Mouse (Mus musculus) large intestine, adult 2 months (tissue): Measurements from ENCODE around the gene Dync1li1. TPM values are rescaled to one million over a fixed set of nuclear protein-coding genes. Genes with fewer than 3 reads are reported as not detected.
"Not testable (repeated sequence)": the region's sequence is repeated elsewhere in the genome, so short reads cannot be mapped to it uniquely, and the experiment has no call there.

ENCODE experiments used
- DNase-seq: peaks from one replicate; pipeline ENCODE4 v3.0.0-alpha.2; 2012; ENCODE audit warnings: low read depth, low spot score
- WGBS: fragments of 180-500 bp; shearing (Covaris S2); methylation state at CpG from one replicate; pipeline ENCODE4 v1.1.7; 2018; 5-methylcytosine and 5-hydroxymethylcytosine counted together
- polyA plus RNA-seq: library from polyadenylated mRNA; depleted of rRNA; stranded (reverse); fragments of >200 nt; gene quantifications from 2 replicates; pipeline ENCODE4 v1.2.3, GENCODE M21; 2012; rRNA removed

Dync1li1 gene
- polyA plus RNA-seq = 15.3 and 24.2 TPM in 2 replicates

DNA sequence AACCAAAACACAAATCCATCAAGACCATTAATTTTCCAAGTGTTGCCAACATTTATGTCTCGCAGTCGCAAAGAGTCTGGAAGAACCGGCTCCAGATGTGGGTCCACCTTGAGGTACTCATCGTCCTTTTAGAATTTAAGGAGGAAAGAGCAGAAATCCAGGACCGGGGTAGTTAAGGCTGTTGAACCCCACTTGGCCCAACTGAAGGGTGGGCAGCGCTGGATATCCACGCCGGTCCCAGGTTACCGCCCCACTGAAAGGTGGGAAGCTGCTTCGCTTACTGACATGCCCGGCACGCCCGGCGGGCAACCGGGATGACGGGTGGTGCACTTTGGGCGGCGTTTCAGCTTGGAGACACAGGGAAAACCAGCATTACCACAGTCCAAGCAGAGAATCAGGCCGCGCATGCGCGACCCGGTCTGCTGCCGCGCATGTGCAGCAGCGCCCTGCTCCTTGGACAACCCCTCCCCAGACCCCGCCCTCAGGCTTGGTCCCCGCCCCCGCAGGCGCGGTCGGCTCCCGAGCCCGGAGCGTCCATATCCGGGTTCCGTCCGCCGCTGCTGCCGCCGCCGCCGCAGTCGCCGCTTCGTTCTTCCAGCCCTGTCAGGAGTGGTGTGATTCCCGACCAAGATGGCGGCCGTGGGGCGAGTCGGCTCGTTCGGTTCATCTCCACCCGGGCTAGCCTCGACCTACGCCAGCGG is at the start of gene Dync1li1:
TSS of gene Dync1li1 (plus strand) at position 539 of the 701 bp plus-strand sequence.
- under 1% methylated on average over 57 of the region's 57 CpGs for WGBS
- peak; percentile 91 for DNase-seq

DNA sequence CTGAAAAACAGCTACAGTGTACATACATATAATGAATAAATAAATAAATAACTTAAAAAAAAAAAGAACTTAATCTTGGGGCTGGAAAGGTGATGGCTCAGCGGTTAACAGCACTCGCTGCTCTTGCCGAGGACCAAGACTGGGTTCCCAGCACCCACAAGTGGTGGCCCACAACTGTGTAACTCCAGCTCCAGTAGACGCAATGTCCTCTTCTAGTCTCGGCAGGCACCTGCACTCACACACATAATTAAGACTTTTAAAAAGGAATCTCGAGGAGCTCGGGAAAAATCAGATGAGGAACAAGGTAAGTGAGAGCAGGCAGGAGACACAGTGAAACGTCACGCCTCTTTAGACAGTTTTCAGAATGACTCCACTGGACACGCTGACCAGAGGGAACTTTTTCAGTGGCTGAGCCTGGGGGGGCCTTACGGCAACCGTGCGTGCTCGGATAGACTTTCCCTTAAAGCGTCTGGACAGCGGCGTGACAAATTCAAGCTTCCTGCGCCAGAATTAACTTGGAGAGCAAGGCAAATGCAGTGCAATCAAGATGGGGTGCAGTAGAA is 49.3 kb upstream of the Dync1li1 start:
- 9% methylated on average over 18 of the region's 18 CpGs for WGBS

DNA sequence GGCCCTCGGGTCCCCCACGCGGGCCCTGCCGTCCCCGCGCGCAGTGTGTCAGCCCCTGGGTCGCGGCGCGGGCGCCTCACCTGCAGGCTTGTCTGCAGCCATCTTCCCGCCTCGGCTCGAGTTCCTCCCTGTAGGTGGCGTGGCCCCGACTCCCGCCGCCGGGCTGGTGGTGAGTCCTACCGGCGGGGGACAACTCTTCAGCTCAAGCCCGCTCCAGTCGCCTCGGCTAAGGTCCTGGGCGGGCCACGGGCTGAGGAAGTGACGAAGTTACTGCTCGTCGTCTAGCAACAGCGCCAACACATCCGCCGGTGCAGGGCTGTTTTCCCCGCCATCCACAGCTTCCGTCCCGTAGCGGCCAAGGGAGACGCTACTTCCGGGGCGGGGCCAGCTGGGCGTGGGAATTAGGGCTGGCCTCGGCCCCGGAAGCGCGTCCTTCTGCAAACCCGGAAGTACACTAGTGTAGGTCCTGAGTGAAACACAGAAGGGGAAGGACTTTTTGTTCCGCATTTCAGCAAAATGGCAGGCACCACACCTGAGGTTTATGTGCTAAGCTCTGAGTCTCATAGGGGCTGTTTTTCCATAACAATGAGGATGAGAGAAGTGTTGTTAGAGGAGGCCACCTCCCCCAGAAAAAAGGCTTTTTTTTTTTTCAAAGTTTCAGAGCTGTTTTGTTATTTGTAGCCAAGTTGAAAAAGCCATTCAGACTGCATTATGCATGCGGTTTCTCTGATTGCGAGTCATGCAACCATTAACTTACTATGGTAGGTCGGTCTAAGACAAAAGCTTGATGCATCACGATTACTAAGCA is 48.5 kb upstream of the Dync1li1 start, which contains the start of gene Cnot10:
TSS of gene Cnot10 (minus strand) at position 346 of the 808 bp plus-strand sequence.
- DNase-seq = peak; percentile 98
- 4% methylated on average over 51 of the region's 51 CpGs for whole genome bisulfite sequencing

More for the DNA sequence above, 49.3 kb upstream of the Dync1li1 start:
- no peak for DNase-seq

DNA sequence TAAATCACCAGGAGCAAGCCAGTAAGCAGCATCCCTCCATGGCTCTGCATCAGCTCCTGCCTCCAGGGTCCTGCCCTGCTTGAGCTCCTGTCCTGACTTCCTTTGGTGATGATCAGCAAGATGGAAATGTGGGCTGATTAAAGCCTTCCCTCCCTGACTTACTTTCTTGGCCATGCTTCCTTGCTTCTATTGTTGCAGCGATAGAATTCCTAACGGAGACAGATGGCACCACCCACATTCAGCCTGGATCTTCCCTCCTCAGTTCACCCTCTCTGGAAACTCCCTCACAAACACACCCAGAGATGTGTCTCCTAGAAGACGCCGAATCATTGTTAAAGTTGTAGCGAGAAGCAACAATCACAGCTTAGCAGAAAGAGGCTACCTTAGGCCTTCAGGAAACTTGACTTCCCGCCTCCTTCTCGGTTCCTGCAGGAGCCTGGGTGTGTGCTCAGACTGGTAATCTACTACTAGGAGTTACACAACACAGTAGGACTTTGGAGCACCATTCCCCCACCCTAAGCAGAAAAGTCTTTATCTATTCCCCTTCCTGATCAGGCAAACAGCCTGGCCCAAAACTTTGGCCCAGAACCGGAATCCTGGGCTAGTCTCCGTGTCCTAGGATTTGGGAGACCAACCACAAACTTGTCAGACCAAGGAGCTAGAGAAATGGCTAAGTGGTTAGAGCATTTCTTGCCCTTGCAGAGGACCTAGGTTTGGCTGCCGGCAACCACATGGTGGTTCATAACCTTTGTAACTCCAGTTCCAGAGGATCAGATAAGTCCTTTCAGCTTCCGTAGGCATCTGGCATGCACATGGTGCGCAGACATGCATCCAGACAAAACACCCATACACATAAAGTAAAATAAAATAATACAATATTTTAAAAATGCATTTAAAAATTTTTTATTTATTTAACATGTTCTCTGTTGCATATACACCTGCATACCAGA is 41.8 kb upstream of the Dync1li1 start:
- 64% methylated on average over 12 of the region's 12 CpGs for WGBS
- DNase-seq = no peak

DNA sequence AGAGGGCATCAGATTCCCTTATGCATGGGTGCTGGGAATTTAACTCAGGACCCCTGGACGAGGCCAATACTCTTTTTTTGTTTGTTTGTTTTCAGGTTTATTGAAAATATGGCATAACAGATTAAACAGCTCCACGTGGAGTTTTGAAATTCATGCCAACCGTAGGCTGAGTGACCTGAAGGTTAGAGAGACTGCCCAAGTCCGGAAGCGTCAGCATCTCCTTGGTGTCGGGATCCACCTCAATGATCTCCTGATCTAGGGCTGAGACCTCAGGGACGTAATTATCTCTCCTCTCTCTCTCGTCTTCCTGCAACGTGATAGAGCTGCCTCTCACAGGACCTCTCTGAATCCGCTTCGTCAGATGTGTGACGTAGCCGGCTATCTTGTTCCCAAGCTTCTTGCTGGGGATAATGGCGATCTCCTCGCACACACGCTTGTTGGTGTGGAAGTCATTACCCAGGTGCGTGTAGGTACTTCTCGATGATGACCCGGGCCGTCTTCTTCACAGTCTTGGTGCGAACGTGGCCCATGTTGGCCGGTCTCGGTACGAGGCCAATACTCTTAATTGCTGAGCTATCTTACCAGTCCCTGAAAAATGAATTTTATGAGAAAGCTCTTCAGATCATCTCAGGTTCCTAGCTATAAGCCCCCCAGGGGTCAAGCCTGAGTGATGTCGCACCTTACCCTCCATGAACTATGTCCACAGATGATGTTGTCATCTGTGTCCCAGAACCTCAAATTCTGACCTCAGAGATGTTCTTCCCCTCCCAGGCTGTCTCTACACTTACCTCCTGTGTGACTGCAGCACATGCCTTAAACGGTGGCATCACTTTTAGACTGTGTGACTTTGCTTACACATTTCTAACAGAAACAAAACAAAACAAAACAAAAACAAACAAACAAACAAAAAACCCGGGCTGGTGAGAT is 40.8 kb upstream of the Dync1li1 start:
- DNase-seq = no peak
- 83% methylated on average over 28 of the region's 28 CpGs for WGBS

DNA sequence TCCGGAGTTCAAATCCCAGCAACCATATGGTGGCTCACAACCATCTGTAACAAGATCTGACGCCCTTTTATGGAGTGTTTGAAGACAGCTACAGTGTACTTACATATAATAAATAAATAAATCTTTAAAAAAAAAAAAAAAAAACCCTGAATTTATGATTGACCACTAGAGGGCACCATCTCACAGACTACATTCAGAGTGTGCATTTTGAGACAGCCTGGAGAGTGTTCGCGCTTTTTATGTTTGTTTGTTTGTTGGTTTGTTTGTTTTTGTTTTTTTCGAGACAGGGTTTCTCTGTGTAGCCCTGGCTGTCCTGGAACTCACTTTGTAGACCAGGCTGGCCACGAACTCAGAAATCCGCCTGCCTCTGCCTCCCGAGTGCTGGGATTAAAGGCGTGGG is 40.1 kb upstream of the Dync1li1 start:
- 36% methylated on average over 9 of the region's 9 CpGs for WGBS
- DNase-seq = not testable (repeated sequence)

DNA sequence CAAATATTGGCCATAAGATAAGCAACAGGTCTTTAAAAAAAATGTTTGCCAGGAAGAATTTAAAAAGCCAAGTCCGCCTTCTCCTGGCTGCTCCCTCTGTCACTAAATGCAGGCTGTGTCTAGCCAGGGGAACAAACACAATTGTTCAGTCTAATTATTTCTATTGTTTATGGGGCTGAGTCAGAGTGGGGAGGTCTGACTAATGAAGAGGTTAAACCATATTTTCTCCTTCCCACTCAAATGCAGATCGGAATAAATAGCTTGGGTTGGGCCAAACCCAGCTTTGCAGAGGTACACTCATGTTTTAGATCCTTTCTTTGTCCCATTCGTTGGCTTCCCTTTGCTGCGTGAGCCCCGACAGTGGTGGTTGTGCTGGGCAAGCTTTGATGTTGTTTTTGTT is 39.2 kb upstream of the Dync1li1 start:
- no peak for DNase-seq
- WGBS = 58% methylated on average over 5 of the region's 5 CpGs

DNA sequence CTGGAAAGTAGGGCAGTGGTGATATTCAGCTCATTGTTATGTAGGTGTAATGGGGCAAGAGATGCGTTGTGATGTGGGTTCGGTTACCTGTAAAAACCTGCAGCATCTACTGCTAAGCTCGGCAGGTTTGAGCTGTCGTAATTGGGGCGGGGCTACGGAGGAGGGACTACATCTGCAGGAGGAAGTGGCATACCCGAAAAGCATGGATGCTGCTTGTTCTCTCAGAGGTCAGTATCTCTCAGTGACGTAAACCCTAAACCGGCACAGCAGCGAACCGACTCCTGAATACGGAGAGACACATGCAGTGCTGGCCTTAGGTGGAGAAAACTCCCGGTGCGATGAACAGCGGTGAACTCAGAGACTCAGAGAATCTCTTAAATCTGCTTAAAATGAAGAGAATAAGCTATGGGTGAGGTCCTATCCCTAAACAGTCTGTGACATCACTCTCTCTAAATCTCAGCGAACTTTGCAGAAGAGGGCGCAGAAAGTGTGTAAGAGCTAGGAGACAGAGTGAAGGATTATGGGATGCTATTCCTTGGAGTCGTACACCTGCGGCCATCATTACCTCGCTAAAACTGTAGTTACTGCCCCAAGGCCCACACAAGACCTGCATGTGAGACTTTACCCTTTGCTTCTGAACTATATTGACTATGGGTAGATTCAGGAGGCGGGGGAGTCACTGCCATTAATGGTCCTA is 37.5 kb upstream of the Dync1li1 start:
- WGBS = 55% methylated on average over 21 of the region's 21 CpGs
- DNase-seq = no peak

DNA sequence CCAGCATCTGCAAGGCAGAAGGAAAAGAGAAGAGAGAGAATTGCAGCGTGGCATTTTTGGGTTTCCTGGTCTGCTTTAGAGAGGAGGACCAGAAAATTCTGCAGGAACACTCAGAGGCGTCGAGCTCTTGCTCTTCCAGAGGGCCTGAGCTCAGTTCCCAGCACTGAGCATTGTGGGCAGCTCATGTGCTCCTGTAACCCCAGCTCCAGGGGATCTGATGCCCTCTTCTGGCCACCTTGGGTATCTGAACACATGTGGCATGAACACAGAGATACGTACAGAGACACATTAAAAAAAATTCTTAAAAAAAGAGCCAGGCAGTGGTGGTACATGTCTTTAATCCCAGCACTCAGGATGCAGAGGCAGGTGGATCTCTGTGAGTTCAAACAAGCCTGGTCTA is 33.2 kb upstream of the Dync1li1 start:
- DNase-seq = no peak
- 89% methylated on average over 4 of the region's 4 CpGs for WGBS

DNA sequence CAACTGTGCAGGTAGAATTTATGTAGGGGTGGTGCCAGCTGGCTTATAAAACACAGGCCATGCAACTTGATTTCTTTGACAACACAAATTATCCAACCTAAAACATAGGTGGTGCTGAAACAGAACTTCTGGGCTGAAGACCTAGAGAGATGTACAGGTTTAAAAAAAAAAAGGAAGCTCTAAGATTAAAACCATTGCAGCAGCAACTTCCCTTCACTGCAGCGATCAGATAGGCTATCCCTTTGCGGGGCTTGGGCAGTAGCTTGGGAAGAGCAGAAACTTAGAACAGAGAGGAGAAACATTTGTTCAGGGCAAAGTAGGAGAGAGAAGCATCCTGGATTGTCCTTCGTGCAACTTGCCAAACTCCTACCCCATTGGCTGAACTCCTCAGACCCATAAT is 31.9 kb upstream of the Dync1li1 start:
- DNase-seq = no peak
- WGBS = 71% methylated on average over 3 of the region's 3 CpGs

DNA sequence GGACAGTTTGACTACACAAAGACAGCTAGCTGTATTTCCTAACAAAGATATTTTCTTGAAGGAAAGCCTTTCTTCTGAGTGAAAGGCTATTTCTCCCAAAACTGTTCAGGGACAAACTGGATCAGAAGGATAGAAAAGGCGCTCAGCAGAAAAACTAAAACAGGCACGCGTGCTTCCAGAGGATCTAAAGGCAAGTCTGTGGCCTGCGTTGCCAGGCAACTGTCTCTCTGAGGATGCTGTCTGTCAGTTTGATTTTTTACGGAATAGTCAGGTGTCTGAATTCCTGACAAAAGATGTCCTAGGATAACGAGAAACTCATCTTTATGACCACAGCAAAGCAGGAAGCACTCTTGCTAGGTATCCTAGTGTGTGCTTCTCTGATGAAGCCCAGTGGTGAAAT is 28.1 kb upstream of the Dync1li1 start:
- DNase-seq = no peak
- WGBS = 90% methylated on average over 6 of the region's 6 CpGs

DNA sequence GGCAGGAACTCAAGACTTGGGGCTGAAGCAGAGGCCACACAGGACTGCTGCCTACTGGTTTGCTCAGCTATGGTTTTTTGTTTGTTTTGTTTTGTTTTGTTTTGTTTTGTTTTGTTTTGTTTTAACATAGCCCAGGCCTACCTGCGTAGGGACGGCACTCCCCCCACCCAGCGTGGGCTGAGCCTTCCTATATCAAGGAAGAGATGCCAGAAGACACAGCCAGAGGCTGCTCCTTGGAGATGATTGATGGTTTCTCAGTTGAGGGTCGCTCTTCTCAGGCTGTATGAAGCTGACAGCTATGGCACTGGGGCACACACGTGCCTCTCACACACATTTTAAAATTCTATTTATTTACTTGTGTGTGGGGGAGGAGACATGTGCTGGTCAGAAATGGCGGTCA is 27.6 kb upstream of the Dync1li1 start:
- DNase-seq = no peak
- WGBS = 72% methylated on average over 6 of the region's 6 CpGs

DNA sequence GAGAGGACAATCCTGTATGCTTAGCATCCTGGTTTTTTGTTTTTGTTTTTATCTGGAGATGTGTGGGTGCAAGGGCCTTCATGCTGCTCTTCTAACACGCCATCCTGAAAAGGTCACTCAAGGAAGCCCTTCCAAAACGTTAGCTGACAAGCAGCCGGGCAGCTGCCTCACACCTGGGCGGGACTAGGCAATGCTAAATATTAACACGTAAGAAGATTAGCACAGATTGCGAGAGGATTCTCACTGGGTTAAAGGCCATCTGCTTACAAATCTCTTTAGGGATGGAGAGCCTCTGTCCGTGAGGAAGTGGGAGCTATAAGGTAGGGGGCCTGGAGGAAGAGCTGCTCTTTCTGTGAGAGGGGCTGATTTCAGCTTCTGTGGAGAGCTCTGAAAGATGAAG is 26.6 kb upstream of the Dync1li1 start:
- DNase-seq = no peak

DNA sequence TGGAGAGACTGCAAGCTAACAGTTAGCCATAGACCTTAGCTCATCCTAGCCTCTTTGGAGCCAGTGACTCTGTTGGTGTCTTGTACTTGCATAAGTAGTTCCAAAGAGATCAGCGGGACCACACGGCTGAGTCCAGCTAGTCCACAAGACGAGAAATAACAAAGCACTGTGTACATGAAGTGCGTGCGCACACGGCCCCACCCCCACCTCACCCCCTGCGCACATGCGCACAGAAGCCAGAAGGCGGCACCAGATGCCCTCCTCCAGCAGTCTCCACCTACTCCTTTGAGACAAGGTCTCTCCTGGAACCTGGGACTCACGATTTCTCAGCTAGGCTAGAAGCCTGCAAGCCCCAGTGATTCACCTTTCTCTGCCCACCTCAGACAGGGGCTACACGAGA is 24.8 kb upstream of the Dync1li1 start:
- WGBS = 87% methylated on average over 11 of the region's 11 CpGs
- no peak for DNase-seq

More for the DNA sequence above, 26.6 kb upstream of the Dync1li1 start:
- 19% methylated on average over 7 of the region's 7 CpGs for WGBS

DNA sequence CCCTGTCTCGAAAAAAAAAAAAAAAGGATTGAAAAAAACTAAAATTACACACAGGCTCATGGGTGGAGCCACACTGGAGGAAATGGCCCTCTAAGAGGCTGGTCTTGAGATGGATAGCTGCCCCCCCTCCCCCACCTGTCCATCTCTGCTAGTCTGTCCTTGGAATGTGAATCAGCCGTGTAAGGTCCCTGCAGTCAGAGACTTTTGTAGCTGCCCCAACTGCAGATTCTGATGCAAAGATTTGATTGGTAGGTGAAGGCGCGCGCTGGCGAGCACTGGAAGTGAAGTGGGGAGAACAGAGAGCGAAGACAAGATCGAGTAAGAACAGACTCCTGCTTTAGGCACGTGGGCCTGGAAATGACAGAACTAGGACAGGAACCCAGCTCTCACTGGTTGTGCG is 21.7 kb upstream of the Dync1li1 start:
- WGBS = 89% methylated on average over 10 of the region's 10 CpGs
- no peak for DNase-seq

DNA sequence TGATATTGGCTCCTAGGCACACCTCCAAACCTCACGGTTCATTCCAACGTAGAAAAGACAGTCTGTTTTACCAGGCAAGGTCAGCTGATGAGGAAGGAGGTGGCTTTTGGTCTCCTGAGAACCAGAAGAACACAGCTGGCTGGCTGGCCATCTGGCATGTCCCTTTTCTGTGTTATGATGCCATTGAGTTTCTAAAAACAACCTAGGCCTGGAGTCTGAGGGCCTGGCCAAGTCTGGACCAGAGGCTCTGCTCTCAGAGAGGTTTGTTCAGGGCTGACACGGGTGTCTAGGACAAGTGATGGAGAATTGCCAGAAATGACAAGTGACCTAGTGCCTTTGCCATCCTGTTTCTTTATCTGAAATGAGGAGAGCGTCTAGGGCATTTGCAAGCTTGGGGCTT is 20.5 kb upstream of the Dync1li1 start:
- 59% methylated on average over 4 of the region's 4 CpGs for WGBS
- no peak for DNase-seq

DNA sequence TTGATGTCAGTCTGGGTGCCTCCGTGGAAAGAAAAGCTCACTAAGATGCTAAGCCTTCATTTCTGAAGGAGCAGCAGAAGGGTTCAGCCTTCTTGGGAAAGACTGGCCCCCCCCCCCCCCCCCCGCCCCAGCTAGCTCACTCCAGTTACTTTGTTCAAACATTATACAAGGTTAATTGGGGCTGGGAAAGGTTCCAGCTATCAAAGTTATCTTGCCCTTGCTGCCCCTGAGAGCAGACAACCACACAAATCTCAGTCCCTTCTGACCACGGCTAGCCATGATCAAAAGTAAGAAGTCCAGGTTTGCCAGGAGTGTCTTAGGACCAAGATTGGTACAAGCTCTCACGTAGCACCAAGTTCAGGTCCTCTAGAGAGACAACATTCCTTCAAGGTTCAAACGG is 19.6 kb upstream of the Dync1li1 start:
- 35% methylated on average over 5 of the region's 5 CpGs for WGBS
- DNase-seq = no peak

DNA sequence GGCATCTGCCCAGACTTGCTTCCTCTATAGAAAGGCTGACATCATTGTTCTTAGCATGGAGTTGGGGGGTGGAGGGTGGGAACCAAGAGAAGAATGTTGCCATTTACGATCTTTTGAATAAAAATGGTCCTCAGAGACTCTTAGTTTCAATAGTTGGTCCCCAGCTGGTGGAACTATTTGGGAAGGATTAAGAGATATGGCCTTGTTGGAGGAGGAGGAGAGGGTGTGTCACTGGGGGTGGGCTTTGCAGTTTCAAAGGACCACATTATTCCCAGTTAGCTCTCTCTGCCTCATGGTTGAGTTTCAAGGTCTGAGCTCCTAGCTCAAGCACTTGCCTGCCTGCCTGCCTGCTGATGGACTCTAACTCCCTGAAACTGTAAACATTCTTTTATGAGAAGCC is 16.6 kb upstream of the Dync1li1 start:
- no peak for DNase-seq
- WGBS = 73% methylated on average over 1 of the region's 1 CpGs
